Mouse (Mus musculus) thymus, adult 2 months (tissue): ENCODE results near the gene Gm36028. TPM values are rescaled to one million over a fixed set of nuclear protein-coding genes. Genes with fewer than 3 reads are reported as not detected.

Experiments used
- DNase-seq: peaks from one replicate; pipeline ENCODE4 v3.0.0; 2021
- H3K27ac ChIP-seq: fragments of 200-500 bp; 2 replicates; pipeline ENCODE4 v1.5.1; 2012; ENCODE audit warnings: low read length, control low read depth; ENCODE audit not compliant: control insufficient read depth, insufficient read depth
- H3K27me3 ChIP-seq: fragments of 200-500 bp; 2 replicates; pipeline ENCODE4 v1.6.1; 2012; ENCODE audit warnings: mild to moderate bottlenecking, low read length, moderate library complexity, mixed read lengths; ENCODE audit not compliant: control insufficient read depth, insufficient read depth
- H3K36me3 ChIP-seq: fragments of 200-500 bp; 2 replicates; pipeline ENCODE4 v1.6.1; 2012; ENCODE audit warnings: mild to moderate bottlenecking, low read length, moderate library complexity; ENCODE audit not compliant: control insufficient read depth, insufficient read depth
- H3K4me1 ChIP-seq: fragments of 200-500 bp; replicated peaks from 2 replicates; pipeline ENCODE4 v1.6.1; 2012; ENCODE audit warnings: low read length; ENCODE audit not compliant: control insufficient read depth, insufficient read depth
- H3K4me3 ChIP-seq: fragments of 200-500 bp; 2 replicates; pipeline ENCODE4 v1.5.1; 2012; ENCODE audit warnings: mild to moderate bottlenecking, low read length, control low read depth, moderate library complexity; ENCODE audit not compliant: control insufficient read depth, insufficient read depth
- CTCF ChIP-seq: fragments of 200-500 bp; IDR thresholded peaks from 2 replicates; pipeline ENCODE4 v1.5.1; 2012; ENCODE audit warnings: mild to moderate bottlenecking, control low read depth, low read length, moderate library complexity, borderline replicate concordance; ENCODE audit not compliant: control insufficient read depth, poor library complexity, insufficient read depth; ENCODE audit errors: extremely low read depth
- POLR2A ChIP-seq: fragments of 200-500 bp; IDR thresholded peaks from 2 replicates; pipeline ENCODE4 v1.6.1; 2012; ENCODE audit warnings: mild to moderate bottlenecking, low read length, control low read depth, moderate library complexity; ENCODE audit not compliant: control insufficient read depth, poor library complexity, insufficient read depth; ENCODE audit errors: extremely low read depth
- WGBS: fragments of 180-500 bp; shearing (Covaris S2); methylation state at CpG from one replicate; pipeline ENCODE4 v1.1.7; 2018; 5-methylcytosine and 5-hydroxymethylcytosine counted together
- polyA plus RNA-seq: library from polyadenylated mRNA; depleted of rRNA; stranded (reverse); fragments of >200 nt; gene quantifications from 2 replicates; pipeline ENCODE4 v1.2.3, GENCODE M21; 2012

Gm36028 gene
- polyA plus RNA-seq, 1 experiment = 0.15 TPM

DNA sequence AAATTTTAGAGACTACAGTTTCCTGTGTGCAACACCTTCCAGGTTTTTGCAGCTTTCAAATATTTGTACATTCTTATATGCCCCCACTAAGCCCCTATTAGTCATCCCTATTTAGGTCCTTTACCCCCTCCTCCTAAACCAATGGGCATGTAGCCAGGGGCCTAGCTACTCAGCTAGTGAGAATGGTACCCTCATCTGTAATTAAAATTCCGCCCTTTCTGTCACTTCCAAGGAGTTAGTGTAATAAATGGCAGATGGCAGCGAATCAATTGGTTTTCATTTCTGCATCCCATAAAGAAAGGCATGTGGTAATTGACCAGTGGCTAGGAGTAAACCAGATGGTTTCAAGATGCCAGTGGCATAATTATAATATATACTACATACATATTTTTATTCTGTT lies 31.7 kb upstream of the Gm36028 start:
- H3K27me3 ChIP-seq = no peaks in the 10 kb centered on the region
- H3K36me3 ChIP-seq = no peaks in the 10 kb centered on the region
- H3K27ac ChIP-seq = no peak overlapping the region
- 96% methylated on average over 2 of the region's 2 CpGs for WGBS
- no peaks in the 10 kb centered on the region for H3K4me1 ChIP-seq
- DNase-seq = no peak
- no peak for TF ChIP-seq POLR2A
- no peak for TF ChIP-seq CTCF
- no peak overlapping the region for H3K4me3 ChIP-seq

DNA sequence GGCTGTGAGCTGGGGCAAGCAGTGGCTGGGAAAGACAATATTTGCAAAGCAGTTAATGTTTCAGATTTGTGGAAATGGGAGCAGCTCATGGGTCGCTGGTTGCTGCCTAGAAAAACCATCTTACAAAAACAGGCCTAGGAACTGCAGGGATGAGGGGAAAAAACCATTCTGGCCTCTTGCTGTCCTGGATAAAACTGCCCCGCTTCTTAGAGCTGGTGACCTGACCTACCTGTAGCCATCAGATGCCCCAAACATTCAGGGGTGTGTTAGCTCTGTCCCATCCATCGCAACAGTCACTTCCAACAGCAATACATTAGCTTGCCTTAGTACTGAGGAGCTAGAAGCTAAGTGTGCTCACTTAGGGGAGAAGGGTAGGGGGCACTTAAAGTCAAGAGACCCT lies 28.0 kb upstream of the Gm36028 start:
- H3K27me3 ChIP-seq = no peaks in the 10 kb centered on the region
- H3K27ac ChIP-seq = no peak overlapping the region
- WGBS = 97% methylated on average over 3 of the region's 3 CpGs
- no peak overlapping the region for H3K4me3 ChIP-seq
- TF ChIP-seq CTCF (no peak), POLR2A (no peak)
- no peaks in the 10 kb centered on the region for H3K4me1 ChIP-seq
- no peaks in the 10 kb centered on the region for H3K36me3 ChIP-seq
- no peak for DNase-seq

DNA sequence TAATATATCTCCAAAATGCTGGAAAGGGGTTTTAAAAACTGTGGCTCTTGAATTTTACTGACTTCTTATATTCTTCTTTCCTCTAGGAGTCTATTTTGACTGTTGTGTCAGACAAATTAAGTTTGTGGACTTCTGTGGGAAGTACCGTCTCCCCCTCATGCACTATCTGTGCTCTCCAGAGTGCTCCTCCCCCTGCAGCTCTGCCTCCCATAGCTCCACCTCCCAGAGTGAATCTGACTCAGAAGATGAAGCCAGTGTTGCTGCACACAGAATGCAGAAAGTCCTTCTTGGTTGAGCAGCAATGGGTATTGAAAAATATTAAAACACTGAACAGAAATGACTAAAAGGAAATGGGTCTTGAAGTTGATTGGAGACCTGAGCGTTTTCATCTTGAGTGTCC lies 20.2 kb upstream of the Gm36028 start:
- DNase-seq = no peak
- TF ChIP-seq CTCF = no peak
- no peak for TF ChIP-seq POLR2A
- H3K36me3 ChIP-seq = peaks cover 45% of the 10 kb centered on the region

DNA sequence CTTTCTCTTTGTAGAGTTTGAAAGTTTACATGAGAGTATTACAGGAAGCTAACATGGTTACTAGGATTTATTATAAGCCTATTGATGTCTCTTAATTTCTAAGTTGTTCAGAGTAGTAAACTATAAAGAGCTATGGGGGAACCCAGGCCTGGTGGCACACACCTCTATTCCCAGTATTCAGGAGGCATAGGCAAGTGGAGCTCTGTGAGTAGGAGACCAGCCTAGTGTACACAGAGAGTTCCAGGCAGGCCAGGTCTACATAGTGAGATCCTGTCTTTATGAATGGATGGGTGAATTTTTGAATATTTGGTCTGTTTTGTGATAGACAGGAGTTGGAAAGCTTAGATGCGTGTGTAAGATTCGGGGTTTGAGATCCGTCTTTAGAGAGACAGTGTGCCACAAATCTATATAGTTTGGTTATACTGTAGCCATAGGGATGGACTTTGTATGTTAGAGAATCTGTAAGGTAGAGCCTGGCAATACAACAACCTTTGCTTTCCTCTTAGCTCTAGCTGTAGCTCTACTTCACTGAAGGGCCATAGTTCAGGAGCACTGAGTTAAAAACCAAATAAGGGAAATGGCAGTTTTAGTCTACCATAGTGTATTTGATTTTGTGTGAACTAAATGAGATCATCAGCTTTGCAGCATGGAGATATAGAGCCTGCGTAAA lies 18.9 kb upstream of the Gm36028 start:
- no peak for DNase-seq
- TF ChIP-seq POLR2A = no peak
- no peak for TF ChIP-seq CTCF
- Histone ChIP-seq H3K4me3 (no peak overlapping the region), H3K36me3 (peaks cover 45% of the 10 kb centered on the region), H3K4me1 (no peaks in the 10 kb centered on the region), H3K27ac (no peak overlapping the region), H3K27me3 (no peaks in the 10 kb centered on the region)
- WGBS = 98% methylated on average over 4 of the region's 4 CpGs

More for the DNA sequence above, 20.2 kb upstream of the Gm36028 start:
- Histone ChIP-seq H3K4me1 (no peaks in the 10 kb centered on the region), H3K27me3 (no peaks in the 10 kb centered on the region), H3K4me3 (no peak overlapping the region), H3K27ac (no peak overlapping the region)
- WGBS = 94% methylated on average over 2 of the region's 2 CpGs

DNA sequence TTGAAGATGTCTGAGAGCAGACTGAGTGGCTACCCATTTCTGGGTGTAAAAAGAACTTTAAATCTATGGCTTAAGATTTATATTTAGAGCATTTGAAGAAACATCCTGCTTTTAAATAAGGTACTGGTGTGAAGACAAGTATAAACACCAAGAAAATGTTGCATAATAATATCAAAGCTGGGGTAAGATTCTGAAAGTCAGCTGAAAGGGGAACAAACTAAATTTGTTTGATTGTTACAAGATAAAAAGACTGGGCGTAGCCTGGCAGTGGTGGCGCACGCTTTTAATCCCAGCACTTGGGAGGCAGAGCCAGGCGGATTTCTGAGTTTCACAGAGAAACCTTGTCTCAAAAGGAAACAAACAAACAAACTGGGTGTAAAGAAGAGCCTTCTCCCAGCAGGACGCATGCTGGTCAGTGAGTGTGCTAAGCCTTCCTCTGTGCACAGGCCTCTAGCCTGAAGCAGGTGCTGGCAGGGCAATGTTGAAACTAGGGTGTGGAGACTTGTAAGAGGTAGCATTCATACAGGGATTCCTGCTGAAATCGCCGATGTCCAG lies 18.1 kb upstream of the Gm36028 start:
- H3K36me3 ChIP-seq = peaks cover 45% of the 10 kb centered on the region
- no peaks in the 10 kb centered on the region for H3K4me1 ChIP-seq
- TF ChIP-seq POLR2A = no peak
- no peak for TF ChIP-seq CTCF
- DNase-seq = no peak
- no peaks in the 10 kb centered on the region for H3K27me3 ChIP-seq
- H3K4me3 ChIP-seq = no peak overlapping the region
- H3K27ac ChIP-seq = no peak overlapping the region
- WGBS = 93% methylated on average over 7 of the region's 7 CpGs

DNA sequence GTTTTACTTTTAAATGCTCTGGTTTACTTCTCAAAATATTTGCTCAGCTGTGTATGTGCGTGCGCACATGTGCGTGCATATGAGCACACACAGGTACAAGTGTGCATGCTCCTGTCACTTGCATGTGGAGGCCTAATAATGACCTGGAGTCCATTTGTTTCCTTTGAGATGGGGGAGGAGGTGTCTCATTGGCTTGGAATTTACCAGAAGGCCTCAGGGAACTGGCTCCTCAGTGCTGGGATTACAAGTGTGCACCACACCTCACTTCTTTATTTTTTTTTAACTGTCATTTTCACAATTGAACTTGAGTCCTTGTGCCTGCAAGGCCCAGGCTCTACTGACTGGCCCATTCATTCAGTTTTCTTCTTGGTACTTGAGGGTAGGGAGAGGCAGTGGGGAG lies 16.5 kb upstream of the Gm36028 start:
- DNase-seq = no peak
- no peaks in the 10 kb centered on the region for H3K27me3 ChIP-seq
- no peaks in the 10 kb centered on the region for H3K4me1 ChIP-seq
- H3K36me3 ChIP-seq = peaks cover 32% of the 10 kb centered on the region
- no peak for TF ChIP-seq CTCF
- TF ChIP-seq POLR2A = no peak
- no peak overlapping the region for H3K27ac ChIP-seq
- WGBS = 98% methylated on average over 3 of the region's 3 CpGs
- H3K4me3 ChIP-seq = no peak overlapping the region
